Mouse (Mus musculus) small intestine, adult 10 weeks (tissue): ENCODE measurements around the gene Cpsf7. TPM values are rescaled to one million over a fixed set of nuclear protein-coding genes. Genes with fewer than 3 reads are reported as not detected.

Experiments used
- polyA plus RNA-seq: library from polyadenylated mRNA; stranded (reverse); fragments of 350-450 nt; fragmentation: Illumina TruSeq; extraction: RNeasy Lipid Tissue Mini Kit (QIAGEN cat#74804); gene quantifications from one replicate; pipeline ENCODE4 v1.2.3, GENCODE M21; 2014; ENCODE audit warnings: low replicate concordance

Cpsf7 gene
- 66.4 TPM for polyA plus RNA-seq

DNA sequence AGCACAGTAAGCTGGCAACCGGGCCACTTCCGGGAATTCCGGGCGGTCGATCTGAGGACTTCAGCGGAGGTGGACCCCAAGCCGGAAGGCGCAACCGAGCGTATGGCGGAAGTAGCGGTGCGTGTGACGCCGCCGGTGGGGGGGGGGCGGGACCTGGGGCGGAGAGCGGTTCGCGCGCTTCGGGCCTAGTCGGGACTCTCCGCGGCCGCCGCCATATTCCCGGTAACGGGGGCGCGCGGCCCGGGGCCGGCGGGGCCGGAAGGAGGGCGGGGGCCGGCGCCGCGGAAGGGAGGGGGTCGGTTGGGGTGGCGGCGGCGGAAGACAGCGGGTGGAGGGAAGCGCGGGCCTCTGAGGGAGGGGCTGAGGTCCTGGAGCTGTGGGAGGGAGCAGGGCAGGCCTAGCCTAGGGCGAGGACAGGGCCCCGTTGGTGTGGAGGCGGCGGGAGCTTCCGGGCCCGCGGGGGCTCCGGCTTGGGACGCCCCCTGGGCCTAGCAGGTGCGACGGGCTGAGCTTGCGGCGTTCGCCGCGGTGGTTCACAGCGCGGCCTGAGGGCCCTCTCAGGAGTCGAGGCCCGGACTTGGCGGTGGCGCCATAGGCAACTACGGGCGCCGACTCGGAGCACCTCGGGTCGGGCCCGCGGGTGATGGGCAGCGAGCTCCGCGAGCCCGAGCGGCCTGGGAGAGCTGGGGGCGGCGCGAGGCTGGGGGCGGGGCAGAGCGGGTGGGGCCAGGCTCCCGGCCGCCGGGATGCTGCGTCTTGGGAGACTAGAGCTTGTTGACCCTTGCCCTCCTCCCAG is at the start of gene Cpsf7:
Gene Cpsf7, plus strand, starts transcription at position 161 of the 796 bp plus-strand sequence.

DNA sequence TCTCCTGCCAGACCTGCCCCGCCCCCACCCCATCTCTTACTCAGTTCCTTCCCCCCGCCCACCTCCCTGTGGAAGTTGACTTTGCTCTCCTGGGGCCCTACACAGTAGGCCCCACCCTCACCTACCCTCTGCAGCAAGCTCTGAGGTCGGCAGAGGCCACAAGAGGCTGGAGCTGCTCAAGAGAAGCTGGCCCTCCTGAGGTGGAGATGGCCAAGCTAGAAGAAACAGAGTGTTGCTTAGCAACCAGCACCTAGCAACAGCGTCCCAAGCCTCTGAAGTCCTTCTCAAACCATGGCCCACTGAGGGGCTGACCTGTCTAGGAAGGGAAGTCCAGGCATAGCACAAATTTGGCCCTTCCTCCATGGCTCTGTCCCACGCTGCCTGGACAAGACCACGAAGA is 42.4 kb upstream of the Cpsf7 start, which contains the start of gene Ppp1r32:
Gene Ppp1r32, minus strand, starts transcription at position 226 of the 400 bp plus-strand sequence.

DNA sequence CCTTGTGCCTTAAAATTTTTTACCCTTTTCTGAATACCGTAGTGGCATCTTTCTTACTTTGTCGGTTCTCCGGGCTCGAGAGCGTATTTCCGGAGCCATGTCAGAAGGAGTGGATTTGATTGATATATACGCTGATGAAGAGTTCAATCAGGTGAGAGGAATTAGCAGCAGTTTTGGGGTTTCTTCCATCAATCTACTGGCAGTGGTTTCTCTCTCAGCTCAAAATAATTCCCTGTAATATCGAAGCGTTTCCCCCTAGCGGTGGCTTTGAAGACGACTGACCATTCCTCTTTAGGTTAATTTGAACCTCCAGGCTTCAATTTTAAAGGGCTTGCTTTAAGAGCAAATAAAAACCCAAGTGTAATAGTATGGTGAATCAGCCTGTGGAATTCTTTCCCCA is 844 bp downstream of the Cpsf7 start, which contains the start of gene Sdhaf2:
Gene Sdhaf2, minus strand, starts transcription at position 233 of the 400 bp plus-strand sequence.

GRCm38 (mm10) chr19:10555624-10556510 is 30.8 kb downstream of the Cpsf7 start, which contains the start of gene Tmem216:
Gene Tmem216 (minus strand): TSS chr19:10556238.

DNA sequence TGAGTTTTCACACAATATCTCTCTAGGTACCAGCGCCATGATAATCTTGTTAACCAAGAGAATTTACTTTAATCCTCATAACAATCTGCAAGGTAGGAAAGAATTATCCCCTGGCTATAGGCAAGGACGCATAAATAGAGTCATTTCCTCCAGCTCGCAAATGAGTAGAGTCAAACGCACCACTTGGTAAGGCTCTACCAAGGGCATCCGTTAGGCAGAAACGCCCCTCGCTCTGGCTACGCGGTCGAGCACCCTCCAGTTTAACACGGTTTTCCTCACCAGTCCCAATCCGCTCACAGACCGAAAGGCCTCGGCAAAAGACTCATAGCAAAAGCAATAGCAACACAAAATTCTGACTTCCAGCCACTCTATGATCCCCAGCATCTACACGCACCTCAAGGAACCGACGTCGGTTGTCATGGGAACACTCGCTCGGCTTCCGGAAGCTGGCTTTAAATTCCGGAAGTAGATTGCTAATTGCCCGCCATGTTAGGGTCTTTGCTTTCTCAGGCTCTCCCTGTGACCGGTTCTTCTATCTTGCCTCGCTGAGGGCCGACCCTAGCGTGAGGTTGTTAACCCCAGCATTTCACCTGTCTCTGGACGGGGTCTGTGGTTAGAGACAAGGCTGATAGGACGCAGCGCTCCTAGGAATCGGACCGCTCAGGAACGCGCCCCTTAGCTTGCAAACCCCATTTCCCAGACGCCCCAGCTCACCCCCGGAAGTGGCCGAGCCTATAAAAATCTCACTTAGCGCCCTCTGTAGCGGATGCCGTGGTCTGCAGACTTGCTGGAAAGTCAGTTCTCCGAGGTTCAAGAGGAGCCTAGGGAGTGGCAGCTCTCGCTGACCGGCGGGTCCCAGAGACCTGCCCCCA is 51.9 kb downstream of the Cpsf7 start, which contains the start of the genes Cyb561a3 and Tmem138:
Gene Cyb561a3, plus strand, starts transcription at position 483 of the 872 bp plus-strand sequence.
Gene Tmem138, minus strand, starts transcription at position 673 of the 872 bp plus-strand sequence.

Other genes starting within 250 kb of the Cpsf7 start
- not detected for gene Dagla, start 220.4 kb upstream of the Cpsf7 start, polyA plus RNA-seq
- gene Syt7, start 136.2 kb upstream of the Cpsf7 start, polyA plus RNA-seq = 1.2 TPM
- not detected for gene Lrrc10b, start 67.8 kb upstream of the Cpsf7 start, polyA plus RNA-seq
- gene Ppp1r32, start 42.3 kb upstream of the Cpsf7 start, polyA plus RNA-seq = not detected
- gene Sdhaf2, start 876 bp downstream of the Cpsf7 start, polyA plus RNA-seq = 51.4 TPM
- gene Tmem216, start 31.0 kb downstream of the Cpsf7 start, polyA plus RNA-seq = 1.3 TPM
- gene Cyb561a3, start 51.9 kb downstream of the Cpsf7 start, polyA plus RNA-seq = 2.1 TPM
- gene Tmem138, start 52.1 kb downstream of the Cpsf7 start, polyA plus RNA-seq = 2.0 TPM
- gene Ddb1, start 80.1 kb downstream of the Cpsf7 start, polyA plus RNA-seq = 63.5 TPM
- gene Tkfc, start 80.4 kb downstream of the Cpsf7 start, polyA plus RNA-seq = 29.7 TPM
- gene Vwce, start 108.9 kb downstream of the Cpsf7 start, polyA plus RNA-seq = 3.6 TPM
- gene Pga5, start 152.8 kb downstream of the Cpsf7 start, polyA plus RNA-seq = not detected
- gene Vps37c, start 163.5 kb downstream of the Cpsf7 start, polyA plus RNA-seq = 1.3 TPM
- not detected for gene Cd5, start 213.7 kb downstream of the Cpsf7 start, polyA plus RNA-seq